Mouse (Mus musculus) liver, embryonic 15.5 days (tissue): ENCODE measurements around the gene Prkaca. TPM values are rescaled to one million over a fixed set of nuclear protein-coding genes. Genes with fewer than 3 reads are reported as not detected.
A peak's percentile ranks its signal among the peaks of the same experiment; 100 is the strongest.
"Not testable (repeated sequence)": the region's sequence is repeated elsewhere in the genome, so short reads cannot be mapped to it uniquely, and the experiment has no call there.

Experiments used
- ATAC-seq: fragments of 200-750 bp; cut with Nextera tagmentation; 2 replicates; pipeline ENCODE4 v1.8.0; 2017; ENCODE audit warnings: moderate number of reproducible peaks, mild to moderate bottlenecking, moderate library complexity; ENCODE audit not compliant: insufficient read depth
- H3K27ac ChIP-seq: fragments of 300-500 bp; sonication (generic); replicated peaks from 2 replicates; pipeline ENCODE4 v1.5.1; 2015; ENCODE audit warnings: mild to moderate bottlenecking, inconsistent platforms
- H3K27me3 ChIP-seq: fragments of 300-500 bp; sonication (generic); 2 replicates; pipeline ENCODE4 v1.6.1; 2015; ENCODE audit warnings: mild to moderate bottlenecking, inconsistent platforms
- H3K36me3 ChIP-seq: fragments of 300-500 bp; sonication (generic); replicated peaks from 2 replicates; pipeline ENCODE4 v1.6.1; 2015; ENCODE audit warnings: moderate library complexity, mild to moderate bottlenecking, inconsistent platforms
- H3K4me1 ChIP-seq: fragments of 300-500 bp; sonication (generic); replicated peaks from 2 replicates; pipeline ENCODE4 v1.6.1; 2015; ENCODE audit warnings: inconsistent platforms
- H3K4me2 ChIP-seq: fragments of 300-500 bp; sonication (generic); 2 replicates; pipeline ENCODE4 v1.6.1; 2015; ENCODE audit warnings: moderate library complexity, mild to moderate bottlenecking, inconsistent platforms
- H3K4me3 ChIP-seq: fragments of 300-500 bp; sonication (generic); replicated peaks from 2 replicates; pipeline ENCODE4 v1.5.1; 2015; ENCODE audit warnings: mild to moderate bottlenecking, inconsistent platforms
- H3K9ac ChIP-seq: fragments of 300-500 bp; sonication (generic); 2 replicates; pipeline ENCODE4 v1.6.1; 2015; ENCODE audit warnings: moderate library complexity, mild to moderate bottlenecking, inconsistent platforms
- H3K9me3 ChIP-seq: fragments of 300-500 bp; sonication (generic); replicated peaks from 2 replicates; pipeline ENCODE4 v1.6.1; 2016; ENCODE audit warnings: inconsistent platforms
- WGBS: fragments of 180-500 bp; shearing (Covaris S2); methylation state at CpG from one replicate; pipeline ENCODE4 v1.1.7; 2015; ENCODE audit warnings: mixed read lengths; ENCODE audit not compliant: insufficient replicate concordance; 5-methylcytosine and 5-hydroxymethylcytosine counted together
- polyA plus RNA-seq: library from polyadenylated mRNA; unstranded; fragments of >200 nt; fragmentation: Nextera tagmentation; extraction: Ambion mirVana; gene quantifications from 2 replicates; pipeline ENCODE4 v1.2.1, GENCODE M21; 2015

Prkaca gene
- polyA plus RNA-seq, 1 experiment from 2014 or later: 51.5 TPM

- peaks cover 15% of the 10 kb centered on the region for H3K36me3 ChIP-seq
- 61% methylated on average over 4 of the region's 4 CpGs for WGBS
- peaks cover 49% of the 10 kb centered on the region for H3K4me1 ChIP-seq
- no peaks in the 10 kb centered on the region for H3K9me3 ChIP-seq
- H3K9ac ChIP-seq: no peak overlapping the region
- H3K27me3 ChIP-seq: no peaks in the 10 kb centered on the region
- H3K4me3 ChIP-seq: no peak overlapping the region
- no peak for ATAC-seq
- H3K4me2 ChIP-seq: no peak overlapping the region
- no peak overlapping the region for H3K27ac ChIP-seq
Measured at GRCm38 (mm10) chr8:83976101-83976630, 3.4 kb downstream of the Prkaca start.

- no peak overlapping the region for H3K9ac ChIP-seq
- H3K27me3 ChIP-seq: no peaks in the 10 kb centered on the region
- ATAC-seq: no peak
- H3K36me3 ChIP-seq: peaks cover 15% of the 10 kb centered on the region
- H3K27ac ChIP-seq: no peak overlapping the region
- no peak overlapping the region for H3K4me3 ChIP-seq
- H3K4me1 ChIP-seq: peaks cover 47% of the 10 kb centered on the region
- 79% methylated on average over 5 of the region's 5 CpGs for WGBS
- no peak overlapping the region for H3K4me2 ChIP-seq
- H3K9me3 ChIP-seq: no peaks in the 10 kb centered on the region
Measured at GRCm38 (mm10) chr8:83976779-83977350, 4.1 kb downstream of the Prkaca start.

DNA sequence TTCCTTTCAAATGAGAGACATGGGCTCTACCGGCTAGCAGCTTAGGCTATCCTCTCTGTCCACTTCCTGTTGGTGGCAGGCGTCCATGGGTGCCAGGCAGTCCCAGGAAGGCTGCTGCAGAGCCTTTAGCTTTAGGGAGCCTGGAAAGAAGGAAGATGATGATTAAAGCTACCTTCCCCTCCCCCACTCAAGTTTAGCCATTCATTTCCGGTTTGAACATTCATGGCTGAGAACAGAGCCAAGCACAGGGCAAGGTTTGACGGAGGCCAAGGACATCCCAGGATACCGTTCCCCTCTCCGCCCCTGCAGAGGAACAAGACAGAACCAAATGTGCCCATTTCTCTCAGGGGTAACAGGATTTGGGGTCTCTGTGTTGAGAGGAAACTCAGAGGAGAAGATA, 4.9 kb downstream of the Prkaca start:
- peaks cover 19% of the 10 kb centered on the region for H3K36me3 ChIP-seq
- H3K4me1 ChIP-seq: peaks cover 48% of the 10 kb centered on the region
- no peak overlapping the region for H3K9ac ChIP-seq
- WGBS: 46% methylated on average over 6 of the region's 6 CpGs
- no peak overlapping the region for H3K4me3 ChIP-seq
- no peaks in the 10 kb centered on the region for H3K9me3 ChIP-seq
- H3K4me2 ChIP-seq: no peak overlapping the region
- 0 out of 2 replicates have a peak overlapping the region, but pooled peaks have one; percentile 9 for H3K27ac ChIP-seq
- no peak for ATAC-seq
- H3K27me3 ChIP-seq: no peaks in the 10 kb centered on the region

GRCm38 (mm10) chr8:83978200-83978599, 5.4 kb downstream of the Prkaca start:
- Histone ChIP-seq H3K9me3 (no peaks in the 10 kb centered on the region), H3K9ac (no peak overlapping the region), H3K4me1 (peaks cover 48% of the 10 kb centered on the region), H3K4me3 (no peak overlapping the region), H3K36me3 (peaks cover 24% of the 10 kb centered on the region), H3K4me2 (no peak overlapping the region), H3K27me3 (no peaks in the 10 kb centered on the region), H3K27ac (no peak overlapping the region)
- WGBS: 77% methylated on average over 9 of the region's 9 CpGs
- no peak for ATAC-seq

DNA sequence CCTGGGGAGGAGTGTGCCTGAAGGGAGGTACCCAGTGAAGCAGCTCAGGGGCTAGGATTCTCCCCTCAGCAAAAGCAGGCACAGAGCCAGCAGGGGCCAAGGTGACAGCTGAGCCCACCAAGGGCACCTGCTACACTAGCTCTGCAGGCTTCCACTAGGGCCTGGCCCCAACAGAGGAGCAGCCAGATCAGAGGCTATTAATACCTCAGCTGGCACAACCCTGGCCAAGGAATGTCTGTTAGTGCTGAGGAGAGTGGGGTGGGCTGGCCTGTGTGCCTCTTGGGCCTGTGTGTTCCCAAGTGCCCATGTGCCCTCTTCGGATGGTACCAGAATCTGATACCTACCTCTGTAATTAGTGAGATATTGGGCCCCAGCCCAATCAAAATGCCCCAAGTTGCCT, 7.5 kb downstream of the Prkaca start:
- no peak overlapping the region for H3K4me3 ChIP-seq
- H3K36me3 ChIP-seq: peaks cover 40% of the 10 kb centered on the region
- H3K4me2 ChIP-seq: no peak overlapping the region
- no peak overlapping the region for H3K27ac ChIP-seq
- H3K4me1 ChIP-seq: peaks cover 28% of the 10 kb centered on the region
- no peak overlapping the region for H3K9ac ChIP-seq
- H3K27me3 ChIP-seq: no peaks in the 10 kb centered on the region
- WGBS: 57% methylated on average over 1 of the region's 1 CpGs
- H3K9me3 ChIP-seq: no peaks in the 10 kb centered on the region
- ATAC-seq: no peak

- H3K9me3 ChIP-seq: no peaks in the 10 kb centered on the region
- no peaks in the 10 kb centered on the region for H3K27me3 ChIP-seq
- ATAC-seq: no peak
- peaks cover 28% of the 10 kb centered on the region for H3K4me1 ChIP-seq
- peaks cover 43% of the 10 kb centered on the region for H3K36me3 ChIP-seq
- H3K9ac ChIP-seq: no peak overlapping the region
- no peak overlapping the region for H3K4me2 ChIP-seq
- no peak overlapping the region for H3K27ac ChIP-seq
- 74% methylated on average over 8 of the region's 8 CpGs for WGBS
- no peak overlapping the region for H3K4me3 ChIP-seq
Measured at GRCm38 (mm10) chr8:83980845-83981244, 8.1 kb downstream of the Prkaca start.

GRCm38 (mm10) chr8:83981533-83981932, 8.7 kb downstream of the Prkaca start:
- Histone ChIP-seq H3K4me1 (peaks cover 28% of the 10 kb centered on the region), H3K36me3 (peaks cover 50% of the 10 kb centered on the region), H3K9ac (no peak overlapping the region), H3K4me2 (no peak overlapping the region), H3K27me3 (no peaks in the 10 kb centered on the region), H3K9me3 (no peaks in the 10 kb centered on the region), H3K4me3 (no peak overlapping the region), H3K27ac (no peak overlapping the region)
- no peak for ATAC-seq
- 87% methylated on average over 7 of the region's 7 CpGs for WGBS

DNA sequence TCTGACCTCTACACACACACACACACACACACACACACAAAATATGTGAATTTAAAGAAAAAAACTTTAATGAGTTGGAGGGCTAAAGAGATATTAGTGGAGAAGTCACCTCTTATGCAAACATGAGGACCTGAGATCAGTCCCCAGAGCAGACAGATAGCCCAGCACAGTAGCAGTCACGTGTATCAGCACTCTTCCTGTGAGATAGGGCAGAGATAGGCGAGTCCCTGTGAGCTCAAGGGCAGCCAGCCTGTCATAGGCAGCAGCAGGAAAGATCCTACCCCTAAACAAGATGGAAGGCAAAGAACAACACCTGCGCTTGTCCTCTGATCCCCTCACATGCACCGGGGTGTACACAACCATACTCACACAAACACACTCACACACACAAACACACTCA, 9.7 kb downstream of the Prkaca start:
- peaks cover 20% of the 10 kb centered on the region for H3K4me1 ChIP-seq
- H3K9ac ChIP-seq: no peak overlapping the region
- peak; percentile 51; the same call in 1 of the 2 replicates for ATAC-seq
- H3K27me3 ChIP-seq: no peaks in the 10 kb centered on the region
- no peak overlapping the region for H3K27ac ChIP-seq
- peaks cover 59% of the 10 kb centered on the region for H3K36me3 ChIP-seq
- no peaks in the 10 kb centered on the region for H3K9me3 ChIP-seq
- WGBS: 56% methylated on average over 4 of the region's 4 CpGs
- no peak overlapping the region for H3K4me3 ChIP-seq
- H3K4me2 ChIP-seq: no peak overlapping the region

- not testable (repeated sequence) for H3K4me3 ChIP-seq, H3K9me3 ChIP-seq, H3K27ac ChIP-seq, ATAC-seq, H3K9ac ChIP-seq, H3K4me2 ChIP-seq, H3K27me3 ChIP-seq
- WGBS: 91% methylated on average over 2 of the region's 2 CpGs
- Histone ChIP-seq H3K4me1 (peaks cover 13% of the 10 kb centered on the region; the same call in 1 of the 2 replicates), H3K36me3 (peaks cover 67% of the 10 kb centered on the region)
Measured at GRCm38 (mm10) chr8:83983222-83983621, 10.4 kb downstream of the Prkaca start.

DNA sequence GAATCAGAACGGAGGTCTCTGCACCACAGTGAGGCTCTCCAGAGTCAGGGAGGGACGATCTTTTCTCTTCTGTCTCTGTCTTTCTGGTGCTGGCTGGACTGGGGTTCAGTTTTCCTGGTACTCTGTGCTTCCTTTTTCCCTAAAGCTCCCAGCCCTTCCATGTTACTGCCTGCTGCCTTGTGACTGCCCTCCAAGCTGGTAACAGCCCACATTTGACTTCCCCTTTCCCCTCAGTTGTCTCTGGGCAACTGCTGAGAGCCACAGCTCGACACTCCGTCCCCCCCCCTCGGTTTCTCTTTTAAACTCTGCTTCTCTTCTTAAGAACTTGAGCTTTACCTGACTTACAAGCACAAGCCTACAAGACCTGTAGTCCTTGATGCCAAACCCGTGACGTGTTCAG, 16.4 kb downstream of the Prkaca start:
- 51% methylated on average over 7 of the region's 7 CpGs for whole genome bisulfite sequencing
- H3K4me2 ChIP-seq: no peak overlapping the region
- no peak overlapping the region for H3K4me3 ChIP-seq
- no peak overlapping the region; the same call in 1 of the 2 replicates for H3K27ac ChIP-seq
- H3K36me3 ChIP-seq: peaks cover 76% of the 10 kb centered on the region
- peaks cover 38% of the 10 kb centered on the region for H3K4me1 ChIP-seq
- no peaks in the 10 kb centered on the region for H3K27me3 ChIP-seq
- no peaks in the 10 kb centered on the region for H3K9me3 ChIP-seq
- no peak for ATAC-seq
- no peak overlapping the region for H3K9ac ChIP-seq

DNA sequence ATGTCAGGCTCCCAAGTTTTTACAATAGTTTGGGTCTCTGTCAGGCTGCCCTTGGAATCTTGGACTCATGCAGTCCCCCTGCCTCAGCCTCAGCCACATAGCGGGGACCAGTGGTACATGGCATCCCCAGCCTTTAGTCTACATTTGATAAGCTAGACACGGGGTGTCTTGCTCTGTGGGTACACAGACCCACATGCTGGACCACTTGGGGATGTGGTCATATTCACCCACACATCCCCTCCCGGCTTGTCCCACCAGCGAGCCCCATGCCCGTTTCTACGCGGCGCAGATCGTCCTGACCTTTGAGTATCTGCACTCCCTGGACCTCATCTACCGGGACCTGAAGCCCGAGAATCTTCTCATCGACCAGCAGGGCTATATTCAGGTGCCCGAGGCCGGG, 17.4 kb downstream of the Prkaca start:
- H3K36me3 ChIP-seq: peaks cover 74% of the 10 kb centered on the region
- peaks cover 43% of the 10 kb centered on the region for H3K4me1 ChIP-seq
- H3K9ac ChIP-seq: no peak overlapping the region
- no peaks in the 10 kb centered on the region for H3K9me3 ChIP-seq
- no peak overlapping the region for H3K4me3 ChIP-seq
- H3K27me3 ChIP-seq: no peaks in the 10 kb centered on the region
- WGBS: 87% methylated on average over 14 of the region's 14 CpGs
- no peak for ATAC-seq
- H3K4me2 ChIP-seq: no peak overlapping the region
- H3K27ac ChIP-seq: no peak overlapping the region

DNA sequence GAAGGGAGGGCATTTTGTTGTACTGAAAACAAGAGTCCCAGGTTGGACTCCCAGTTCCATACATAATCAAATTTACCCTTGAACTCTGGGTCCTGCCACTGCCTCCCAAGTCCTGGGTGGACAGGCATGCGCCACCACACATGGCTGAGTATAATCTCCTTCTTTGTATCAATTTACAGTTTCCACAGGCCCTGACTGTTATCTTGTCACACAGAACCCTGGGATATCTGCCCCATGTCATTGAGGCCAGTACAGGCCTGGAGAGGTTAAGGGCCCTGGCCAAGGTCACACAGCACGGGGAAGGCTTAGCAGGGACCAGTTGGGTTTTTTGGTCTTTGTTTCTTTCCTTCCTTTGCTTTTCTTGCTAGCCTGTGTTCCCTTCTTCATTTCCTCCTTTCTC, 19.7 kb downstream of the Prkaca start:
- Histone ChIP-seq H3K9me3 (no peaks in the 10 kb centered on the region), H3K27me3 (no peaks in the 10 kb centered on the region), H3K4me2 (peak overlapping the region; percentile 33), H3K9ac (no peak overlapping the region; the same call in 1 of the 2 replicates), H3K27ac (peak overlapping the region; percentile 61), H3K36me3 (peaks cover 54% of the 10 kb centered on the region), H3K4me1 (peaks cover 56% of the 10 kb centered on the region), H3K4me3 (no peak overlapping the region)
- ATAC-seq: peak; percentile 29
- 17% methylated on average over 2 of the region's 2 CpGs for WGBS
